Mouse (Mus musculus) liver, embryonic 14.5 days (tissue): ENCODE measurements around the gene Sestd1.

Experiments used
- CTCF ChIP-seq: IDR thresholded peaks from 2 replicates; pipeline ENCODE4 v1.5.1; 2016; ENCODE audit warnings: antibody characterized with exemption, low read depth, control low read depth
- EP300 ChIP-seq: IDR thresholded peaks from 2 replicates; pipeline ENCODE4 v1.6.1; 2016; ENCODE audit warnings: antibody characterized with exemption, low read depth

GRCm38 (mm10) chr2:77146968-77147367, 133.4 kb downstream of the Sestd1 start:
- TF ChIP-seq EP300 (no peak), CTCF (no peak)
